Mouse (Mus musculus) activated CD4-positive, CD25-positive, alpha-beta regulatory T cell, adult 4 months (primary cell): ENCODE results near the gene Olfr23. TPM values are rescaled to one million over a fixed set of nuclear protein-coding genes. Genes with fewer than 3 reads are reported as not detected.
"Not testable (repeated sequence)": the region's sequence is repeated elsewhere in the genome, so short reads cannot be mapped to it uniquely, and the experiment has no call there.

Experiments used
- ATAC-seq: one replicate; pipeline ENCODE4 v1.8.0; 2017
- polyA plus RNA-seq, 2 experiments: library from polyadenylated mRNA; unstranded; fragments of 100-300 nt; shearing (Covaris generic); gene quantifications; one replicate each; pipeline ENCODE4 v1.2.1; 2017

Gene Olfr23
- polyA plus RNA-seq = not detected

DNA sequence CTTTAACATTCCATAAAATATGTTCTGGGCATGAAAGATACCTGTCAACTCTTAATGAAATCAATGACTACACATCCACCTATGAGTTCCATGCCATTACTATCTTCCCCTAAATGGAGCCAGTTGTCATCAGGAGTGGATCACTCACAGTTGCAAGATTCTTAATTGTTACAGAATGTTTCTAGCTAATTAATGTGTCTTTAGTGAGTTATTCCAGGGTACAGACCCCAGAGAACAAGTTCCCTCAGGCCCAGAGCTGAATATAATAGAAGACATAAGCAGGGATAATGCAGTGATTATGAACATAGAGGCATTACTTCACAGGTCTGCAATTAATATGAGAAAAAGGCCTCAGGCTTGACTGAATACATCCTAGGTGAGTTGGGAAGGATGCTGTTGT lies at the start of gene Olfr23:
Gene Olfr23, plus strand, starts transcription at position 301 of the 400 bp plus-strand sequence.
- no peak for ATAC-seq

DNA sequence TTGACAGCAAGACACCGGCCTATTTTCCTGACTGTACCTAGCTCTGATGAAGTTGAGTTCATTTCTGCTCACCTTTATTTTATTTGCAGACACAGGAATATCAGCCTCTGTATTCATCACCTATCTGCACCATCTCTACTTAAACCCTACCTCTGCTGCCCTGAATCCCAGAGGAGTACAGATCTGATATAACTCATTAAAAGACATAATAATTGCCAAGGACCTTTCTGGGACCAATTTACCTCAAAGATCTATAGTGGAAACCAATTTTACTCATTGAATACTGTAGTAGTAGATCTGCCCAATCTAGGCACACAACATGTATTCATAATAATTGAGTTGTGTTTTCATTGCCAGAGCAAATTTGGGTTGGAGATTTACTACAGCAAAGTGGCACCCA lies 45.8 kb upstream of the Olfr23 start, which contains the start of gene Olfr394:
Gene Olfr394, minus strand, starts transcription at position 101 of the 400 bp plus-strand sequence.
- no peak for ATAC-seq

DNA sequence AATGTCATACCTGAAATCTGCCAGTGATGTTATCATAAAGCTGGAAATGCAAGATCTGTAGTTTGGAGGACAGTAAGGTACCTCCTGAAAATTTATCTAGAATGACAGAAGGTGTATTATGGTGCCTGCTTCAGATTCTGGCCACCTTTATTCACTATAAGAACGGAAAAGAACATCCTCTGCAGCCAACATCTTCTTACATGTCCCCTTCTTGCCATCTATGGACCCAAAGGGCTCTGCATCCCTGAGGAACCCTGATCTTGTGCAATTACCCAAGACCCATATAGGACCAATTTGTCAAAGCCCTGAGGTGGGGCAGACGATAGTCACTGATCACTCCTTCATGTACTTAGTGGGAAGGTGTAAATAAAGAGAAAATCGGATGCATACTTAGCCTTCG lies 27.3 kb upstream of the Olfr23 start, which contains the start of gene Olfr395:
Gene Olfr395, minus strand, starts transcription at position 101 of the 400 bp plus-strand sequence.
- ATAC-seq = not testable (repeated sequence)

DNA sequence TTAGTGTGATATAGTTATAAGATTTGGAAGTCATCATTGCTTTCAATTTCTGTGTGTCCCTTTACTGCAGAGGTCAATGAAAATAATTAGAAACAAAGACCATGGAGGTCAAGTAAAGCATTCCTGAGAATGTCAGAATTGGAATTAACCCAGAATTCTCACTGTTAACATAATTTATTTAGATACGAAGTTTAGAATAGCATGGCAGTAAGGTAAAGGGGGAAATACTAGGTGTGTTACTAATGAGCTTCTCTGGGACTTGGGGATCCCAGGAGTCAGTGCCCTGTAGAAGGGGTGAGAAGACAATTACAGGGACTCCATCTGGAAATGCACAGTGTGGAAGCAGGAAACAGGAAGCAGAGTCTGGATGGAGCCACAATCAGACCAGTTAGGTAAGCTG lies 24.0 kb downstream of the Olfr23 start, which contains the start of gene Olfr397:
Gene Olfr397, plus strand, starts transcription at position 301 of the 400 bp plus-strand sequence.
- no peak for ATAC-seq

DNA sequence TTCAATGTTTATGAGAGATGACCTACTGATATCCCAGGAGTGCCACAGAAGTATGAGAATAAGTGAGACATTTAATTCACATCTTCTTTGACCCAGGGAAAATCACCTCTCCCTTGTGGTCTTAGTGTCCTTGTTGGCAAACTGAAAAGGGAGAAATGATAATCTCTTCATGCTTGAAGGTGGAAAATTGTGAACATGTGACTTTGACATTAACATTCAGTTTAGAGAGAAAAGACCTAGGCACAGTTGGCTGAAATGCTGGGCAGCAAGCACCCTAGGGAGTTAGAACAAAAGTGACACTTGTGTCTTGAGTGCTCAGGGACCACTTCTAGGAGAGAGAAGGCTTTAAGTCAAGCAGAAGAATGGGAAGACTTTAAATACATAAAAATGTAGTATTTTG lies 53.8 kb downstream of the Olfr23 start, which contains the start of gene Olfr398:
Gene Olfr398, minus strand, starts transcription at position 101 of the 400 bp plus-strand sequence.
- no peak for ATAC-seq

Other genes with a start within 250 kb of the Olfr23 start
- gene Zfp735, start 247.9 kb upstream of the Olfr23 start, polyA plus RNA-seq = not detected
- gene Olfr389, start 156.0 kb upstream of the Olfr23 start, polyA plus RNA-seq = not detected
- not detected for gene Olfr390, start 153.7 kb upstream of the Olfr23 start, polyA plus RNA-seq
- gene Olfr391-ps, start 133.6 kb upstream of the Olfr23 start, polyA plus RNA-seq = not detected
- under 1 TPM in 1 of 2 experiments, not detected in 1; 0.20 TPM for gene Olfr392, start 119.6 kb upstream of the Olfr23 start, polyA plus RNA-seq
- gene Olfr393, start 85.2 kb upstream of the Olfr23 start, polyA plus RNA-seq = not detected
- not detected for gene Olfr394, start 45.9 kb upstream of the Olfr23 start, polyA plus RNA-seq
- gene Olfr395, start 27.4 kb upstream of the Olfr23 start, polyA plus RNA-seq = not detected
- not detected for gene Olfr397, start 24.1 kb downstream of the Olfr23 start, polyA plus RNA-seq
- under 1 TPM in 1 of 2 experiments, not detected in 1; 0.07 TPM for gene Olfr398, start 53.7 kb downstream of the Olfr23 start, polyA plus RNA-seq
- under 1 TPM; 0.42 to 0.48 TPM for gene Olfr139, start 119.9 kb downstream of the Olfr23 start, polyA plus RNA-seq
- not detected for gene Olfr399, start 119.9 kb downstream of the Olfr23 start, polyA plus RNA-seq
- gene Zfp616, start 133.3 kb downstream of the Olfr23 start, polyA plus RNA-seq = not detected
- gene Olfr401, start 177.0 kb downstream of the Olfr23 start, polyA plus RNA-seq = not detected
- not detected for gene Olfr402, start 216.9 kb downstream of the Olfr23 start, polyA plus RNA-seq
- gene Olfr403, start 249.6 kb downstream of the Olfr23 start, polyA plus RNA-seq = not detected